Comparison of ENCODE assay signal across 25 mouse cellular contexts in genomic region chr4:117369571-117369970, GRCm38 (mm10).
"Had no signal": no experiment of that assay in that cellular context is flagged by ENCODE, and none has a peak within 500 bp of the region (broad histone marks: within the 10 kb centered on the region; RNA-seq: fewer than 3 reads in every experiment).

No protein-coding gene starts in this region.

- H3K4me2 ChIP-seq: heart, embryonic 12.5 days; hindbrain, embryonic 12.5 days; hindbrain, embryonic 14.5 days; intestine, embryonic 15.5 days; liver, embryonic 11.5 days; liver, embryonic 13.5 days had no signal

- H3K36me3 ChIP-seq: heart, embryonic 10.5 days; heart, embryonic 12.5 days; hindbrain, embryonic 10.5 days; hindbrain, embryonic 12.5 days; intestine, embryonic 15.5 days; liver, embryonic 13.5 days had no signal

- ATAC-seq: hindbrain, embryonic 16.5 days; inflammation-experienced regulatory T-cells, adult 6 months; intestine, postnatal 0 days had no signal

- DNase-seq: gastrocnemius, adult 2 months; gastrocnemius, postnatal 10 days; gastrocnemius, postnatal 25 days; heart, adult 18-20 months; heart, postnatal 10 days; heart, postnatal 4 days; kidney, adult 18-20 months; kidney, adult 8-10 months; kidney, postnatal 10 days; kidney, postnatal 25 days; kidney, postnatal 4 days; liver; liver, embryonic 13.5 days had no signal

- H3K9me3 ChIP-seq: heart, embryonic 10.5 days; heart, embryonic 12.5 days; hindbrain, embryonic 10.5 days; hindbrain, embryonic 12.5 days; intestine, embryonic 15.5 days; liver, embryonic 13.5 days had no signal

- H3K9ac ChIP-seq: heart, embryonic 12.5 days; hindbrain, embryonic 12.5 days; hindbrain, embryonic 14.5 days; intestine, embryonic 15.5 days; liver, embryonic 13.5 days had no signal

- H3K4me3 ChIP-seq: gastrocnemius, adult 2 months; heart, embryonic 10.5 days; heart, embryonic 12.5 days; hindbrain, embryonic 10.5 days; hindbrain, embryonic 12.5 days; intestine, embryonic 15.5 days; layer of hippocampus, adult 2 months; left cerebral cortex, adult 2 months; liver, embryonic 13.5 days had no signal

- H3K27me3 ChIP-seq: liver, embryonic 13.5 days had no signal

- H3K27ac ChIP-seq: gastrocnemius, adult 2 months; hindbrain, embryonic 12.5 days; hindbrain, embryonic 14.5 days; intestine, embryonic 15.5 days; layer of hippocampus, adult 2 months; left cerebral cortex, adult 2 months; liver, embryonic 13.5 days had no signal
